Mouse (Mus musculus): Measurements from ENCODE around the gene Cdc14a. TPM values are rescaled to one million over a fixed set of nuclear protein-coding genes. Genes with fewer than 3 reads are reported as not detected.

Cdc14a gene
- total RNA-seq, 2 experiments from 2014 or later = 5.2 to 7.6 TPM

DNA sequence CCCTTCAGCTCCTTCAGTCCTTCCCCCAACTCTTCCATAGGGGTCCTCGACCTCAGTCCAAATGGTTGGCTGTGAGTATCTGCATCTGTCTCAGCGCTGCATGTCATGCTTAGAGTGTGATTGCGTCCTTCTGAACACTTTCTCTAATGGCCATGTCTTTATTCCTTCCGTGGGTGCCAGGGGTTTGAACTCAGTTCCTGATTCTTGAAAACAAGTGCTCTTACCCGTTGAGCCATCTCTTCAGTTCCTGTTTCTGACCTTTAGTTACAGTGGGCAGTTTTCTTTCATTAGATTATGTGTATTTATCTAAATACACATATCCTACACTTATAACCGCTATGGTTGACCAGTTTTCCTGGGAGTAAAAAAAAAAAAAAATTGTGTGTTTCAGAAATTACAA lies 196.9 kb downstream of the Cdc14a start:
- DNase-seq (ENCODE audit: low spot score in 2 of 2) = no peak

Other genes starting within 250 kb of the Cdc14a start
- gene Gpr88, start 170.5 kb downstream of the Cdc14a start, total RNA-seq (2021) = 1 to 10 TPM; 4.3 to 4.5 TPM
- gene Rtca, start 84.2 kb upstream of the Cdc14a start, total RNA-seq (2021) = 10 to 100 TPM; 68.1 to 70.0 TPM
- gene Dbt, start 89.0 kb upstream of the Cdc14a start, total RNA-seq (2021) = 10 to 100 TPM; 16.7 to 22.2 TPM
- gene Lrrc39, start 138.9 kb upstream of the Cdc14a start, total RNA-seq (2021) = under 1 TPM; 0.25 to 0.27 TPM
- gene Sass6, start 170.9 kb upstream of the Cdc14a start, total RNA-seq (2021) = 10 to 100 TPM in 1 of 2 experiments, 1 to 10 TPM in 1; 9.6 to 11.4 TPM
- 10 to 100 TPM; 14.0 to 17.5 TPM for gene Trmt13, start 190.6 kb upstream of the Cdc14a start, total RNA-seq (2021)
- 10 to 100 TPM; 54.8 to 57.5 TPM for gene Mfsd14a, start 238.6 kb upstream of the Cdc14a start, total RNA-seq (2021)

Data from layer of hippocampus, postnatal 10 days (tissue).